Mouse (Mus musculus) urinary bladder, adult 2 months (tissue): ENCODE data around the gene Wnt7b. TPM values are rescaled to one million over a fixed set of nuclear protein-coding genes. Genes with fewer than 3 reads are reported as not detected.

Source experiments
- DNase-seq: peaks from one replicate; pipeline ENCODE4 v3.0.0; 2022; ENCODE audit warnings: low spot score
- polyA plus RNA-seq: library from polyadenylated mRNA; depleted of rRNA; stranded (reverse); fragments of >200 nt; gene quantifications from 2 replicates; pipeline ENCODE4 v1.2.3, GENCODE M21; 2012; rRNA removed

Gene Wnt7b
- polyA plus RNA-seq, 1 experiment: 15.9 TPM

- no peak for DNase-seq
Measured at GRCm38 (mm10) chr15:85507370-85508014, 74.8 kb downstream of the Wnt7b start.

- no peak for DNase-seq
Measured at GRCm38 (mm10) chr15:85506680-85507079, 75.6 kb downstream of the Wnt7b start.

GRCm38 (mm10) chr15:85505118-85505925 is 77.0 kb downstream of the Wnt7b start:
- no peak for DNase-seq

GRCm38 (mm10) chr15:85503127-85503526 is 79.1 kb downstream of the Wnt7b start, which contains the start of gene 7530416G11Rik:
TSS of gene 7530416G11Rik (minus strand) at chr15:85503227.
- no peak for DNase-seq

- DNase-seq: no peak
Measured at GRCm38 (mm10) chr15:85500267-85500666, 82.0 kb downstream of the Wnt7b start.

GRCm38 (mm10) chr15:85497981-85498475 is 84.2 kb downstream of the Wnt7b start:
- no peak for DNase-seq

- DNase-seq: no peak
Measured at GRCm38 (mm10) chr15:85497548-85497947, 84.7 kb downstream of the Wnt7b start.

GRCm38 (mm10) chr15:85494163-85494621 is 88.1 kb downstream of the Wnt7b start:
- no peak for DNase-seq

GRCm38 (mm10) chr15:85489751-85490150 is 92.5 kb downstream of the Wnt7b start:
- no peak for DNase-seq

GRCm38 (mm10) chr15:85488900-85489299 is 93.4 kb downstream of the Wnt7b start:
- DNase-seq: no peak

Other genes with a start within 250 kb of the Wnt7b start
- 119 and 122 TPM in 2 replicates for gene Atxn10, start 246.2 kb downstream of the Wnt7b start, polyA plus RNA-seq
- not detected in 2 replicates for gene 7530416G11Rik, start 79.2 kb downstream of the Wnt7b start, polyA plus RNA-seq
- gene Ppara, start 152.5 kb upstream of the Wnt7b start, polyA plus RNA-seq: 6.9 and 7.8 TPM in 2 replicates
- gene Cdpf1, start 229.2 kb upstream of the Wnt7b start, polyA plus RNA-seq: 29.2 and 37.6 TPM in 2 replicates
- 0.45 and 0.56 TPM in 2 replicates for gene Pkdrej, start 239.3 kb upstream of the Wnt7b start, polyA plus RNA-seq
- gene Ttc38, start 249.8 kb upstream of the Wnt7b start, polyA plus RNA-seq: 19.7 and 27.5 TPM in 2 replicates